20 mouse cellular contexts compared by ENCODE assay signal in genomic region chr2:103975904-103976303, GRCm38 (mm10). TPM values are rescaled to one million over a fixed set of nuclear protein-coding genes. Genes with fewer than 3 reads are reported as not detected.
A peak's percentile ranks its signal among the peaks of the same experiment; 100 is the strongest.
DNase-seq lines count a peak whose midpoint lies in the region; ATAC-seq lines count a peak whose summit lies in the region.
"Had no signal": no experiment of that assay in that cellular context is flagged by ENCODE, and none has a peak within 500 bp of the region (broad histone marks: within the 10 kb centered on the region; RNA-seq: fewer than 3 reads in every experiment).

No protein-coding gene starts in this region.

- no peaks in the 10 kb centered on the region for H3K27me3 ChIP-seq in liver, embryonic 13.5 days
- H3K27me3 ChIP-seq in liver, embryonic 11.5 days (replicated peaks; ENCODE audit: control insufficient read depth, insufficient read depth, low read length): peaks cover 3% of the 10 kb centered on the region; the same call in 1 of the 2 replicates
- H3K27me3 ChIP-seq in liver, embryonic 15.5 days: no peaks in the 10 kb centered on the region
- H3K27me3 ChIP-seq: hindbrain, embryonic 15.5 days had no signal

- 61% methylated on average over 7 of the region's 7 CpGs for WGBS in liver, embryonic 13.5 days (ENCODE audit: insufficient replicate concordance)
- 67% methylated on average over 7 of the region's 7 CpGs for WGBS in liver, embryonic 11.5 days
- WGBS in liver, embryonic 15.5 days (ENCODE audit: insufficient replicate concordance): 60% methylated on average over 7 of the region's 7 CpGs

- H3K4me3 ChIP-seq in liver, embryonic 13.5 days (replicated peaks): no peak overlapping the region
- no peak overlapping the region for H3K4me3 ChIP-seq in liver, embryonic 11.5 days (ENCODE audit: low read depth, low read length)
- H3K4me3 ChIP-seq in liver, embryonic 15.5 days (replicated peaks): no peak overlapping the region
- H3K4me3 ChIP-seq: embryonic facial prominence, embryonic 13.5 days; forebrain, embryonic 13.5 days; gastrocnemius, adult 2 months; heart, embryonic 15.5 days; hindbrain, embryonic 15.5 days had no signal

- H3K36me3 ChIP-seq in liver, embryonic 13.5 days: peaks cover 99% of the 10 kb centered on the region
- H3K36me3 ChIP-seq in liver, embryonic 11.5 days (ENCODE audit: control insufficient read depth, insufficient read depth, low read length): peaks cover 24% of the 10 kb centered on the region
- peaks cover 99% of the 10 kb centered on the region for H3K36me3 ChIP-seq in liver, embryonic 15.5 days (replicated peaks)
- H3K36me3 ChIP-seq: embryonic facial prominence, embryonic 13.5 days; heart, embryonic 15.5 days; hindbrain, embryonic 15.5 days had no signal

- no peak overlapping the region for H3K9ac ChIP-seq in liver, embryonic 13.5 days
- H3K9ac ChIP-seq in liver, embryonic 11.5 days (ENCODE audit: low read depth, low read length): no peak overlapping the region
- no peak overlapping the region for H3K9ac ChIP-seq in liver, embryonic 15.5 days
- H3K9ac ChIP-seq: embryonic facial prominence, embryonic 13.5 days; forebrain, embryonic 13.5 days; heart, embryonic 15.5 days; hindbrain, embryonic 15.5 days had no signal

- no peak for DNase-seq in liver, embryonic 13.5 days
- no peak for DNase-seq in liver, embryonic 11.5 days (ENCODE audit: low spot score)
- DNase-seq in cerebellum, postnatal 14 days: no peak
- no peak for DNase-seq in cerebellum, adult 9-11 months
- no peak for DNase-seq in right cerebral cortex, postnatal 25 days
- DNase-seq: adrenal gland, adult 2 months; adrenal gland, postnatal 25 days; cerebellum, adult 2 months; cerebellum, postnatal 25 days; gastrocnemius, adult 2 months; gastrocnemius, postnatal 25 days; heart, adult 18-20 months; heart, postnatal 14 days had no signal

- 0 out of 2 replicates have a peak, but pooled peaks have one; percentile 13 for ATAC-seq in liver, embryonic 13.5 days (ENCODE audit: low read depth)
- no peak for ATAC-seq in liver, embryonic 11.5 days (replicated peaks; ENCODE audit: low FRiP score)
- ATAC-seq in liver, embryonic 15.5 days (ENCODE audit: insufficient read depth): no peak
- ATAC-seq in megakaryocyte progenitor cell, adult 5-6 weeks (replicated peaks; ENCODE audit: poor library complexity): peak; percentile 40
- ATAC-seq: forebrain, embryonic 13.5 days had no signal

- no peak overlapping the region; the same call in 1 of the 2 replicates for H3K27ac ChIP-seq in liver, embryonic 13.5 days
- H3K27ac ChIP-seq in liver, embryonic 11.5 days (ENCODE audit: low read depth, low read length): no peak overlapping the region
- H3K27ac ChIP-seq in liver, embryonic 15.5 days (replicated peaks): peak overlapping the region; percentile 26; the same call in 1 of the 2 replicates
- H3K27ac ChIP-seq: embryonic facial prominence, embryonic 13.5 days; forebrain, embryonic 13.5 days; gastrocnemius, adult 2 months; heart, embryonic 15.5 days; hindbrain, embryonic 15.5 days had no signal

- no peaks in the 10 kb centered on the region for H3K9me3 ChIP-seq in liver, embryonic 13.5 days (replicated peaks)
- H3K9me3 ChIP-seq in liver, embryonic 11.5 days (ENCODE audit: control insufficient read depth, low read length): no peaks in the 10 kb centered on the region
- H3K9me3 ChIP-seq in liver, embryonic 15.5 days (replicated peaks): no peaks in the 10 kb centered on the region
- H3K9me3 ChIP-seq: embryonic facial prominence, embryonic 13.5 days; forebrain, embryonic 13.5 days; heart, embryonic 15.5 days; hindbrain, embryonic 15.5 days had no signal

- H3K4me2 ChIP-seq in liver, embryonic 13.5 days: no peak overlapping the region
- no peak overlapping the region for H3K4me2 ChIP-seq in liver, embryonic 11.5 days
- no peak overlapping the region for H3K4me2 ChIP-seq in liver, embryonic 15.5 days
- H3K4me2 ChIP-seq: embryonic facial prominence, embryonic 13.5 days; forebrain, embryonic 13.5 days; heart, embryonic 11.5 days; heart, embryonic 15.5 days; hindbrain, embryonic 15.5 days had no signal

- peaks cover 74% of the 10 kb centered on the region for H3K4me1 ChIP-seq in liver, embryonic 13.5 days (replicated peaks)
- H3K4me1 ChIP-seq in liver, embryonic 11.5 days (replicated peaks; ENCODE audit: control insufficient read depth, insufficient read depth, low read length): peaks cover 11% of the 10 kb centered on the region
- peaks cover 78% of the 10 kb centered on the region for H3K4me1 ChIP-seq in liver, embryonic 15.5 days (replicated peaks)

RNA-seq across cellular contexts. Expression of gene Lmo2, which starts 18.1 kb away (rescaled TPM):
- 156 and 167 TPM in 2 replicates for polyA plus RNA-seq in liver, embryonic 13.5 days (2015; fragmentation: Nextera tagmentation; extraction: Ambion mirVana)
- 185 and 191 TPM in 2 replicates for polyA plus RNA-seq in liver, embryonic 11.5 days (2014; fragmentation: Nextera tagmentation; extraction: Ambion mirVana)
- polyA plus RNA-seq in liver, embryonic 15.5 days (2015; fragmentation: Nextera tagmentation; extraction: Ambion mirVana): 148 and 156 TPM in 2 replicates
- 427 and 476 TPM in 2 replicates for total RNA-seq in megakaryocyte progenitor cell, adult 5-6 weeks (2015)
- total RNA-seq in megakaryocyte progenitor cell, adult 5-6 weeks (2017): 226 and 286 TPM in 2 replicates

RNA-seq across cellular contexts. Expression of gene Fbxo3, which starts 51.6 kb away (rescaled TPM):
- 50.2 and 61.5 TPM in 2 replicates for polyA plus RNA-seq in liver, embryonic 13.5 days (2015; fragmentation: Nextera tagmentation; extraction: Ambion mirVana)
- 75.0 and 85.9 TPM in 2 replicates for polyA plus RNA-seq in liver, embryonic 11.5 days (2014; fragmentation: Nextera tagmentation; extraction: Ambion mirVana)
- polyA plus RNA-seq in liver, embryonic 15.5 days (2015; fragmentation: Nextera tagmentation; extraction: Ambion mirVana): 46.4 and 50.0 TPM in 2 replicates
- total RNA-seq in megakaryocyte progenitor cell, adult 5-6 weeks (2015): 64.8 and 74.2 TPM in 2 replicates
- 61.5 and 70.9 TPM in 2 replicates for total RNA-seq in megakaryocyte progenitor cell, adult 5-6 weeks (2017)

RNA-seq across cellular contexts. Expression of gene 4931422A03Rik, which starts 52.3 kb away (rescaled TPM):
- polyA plus RNA-seq in liver, embryonic 13.5 days (2015; fragmentation: Nextera tagmentation; extraction: Ambion mirVana): 0.99 and 1.3 TPM in 2 replicates
- 3.2 and 3.5 TPM in 2 replicates for polyA plus RNA-seq in liver, embryonic 11.5 days (2014; fragmentation: Nextera tagmentation; extraction: Ambion mirVana)
- 1.4 and 1.7 TPM in 2 replicates for polyA plus RNA-seq in liver, embryonic 15.5 days (2015; fragmentation: Nextera tagmentation; extraction: Ambion mirVana)
- 1.0 and 2.2 TPM in 2 replicates for total RNA-seq in megakaryocyte progenitor cell, adult 5-6 weeks (2015)
- total RNA-seq in megakaryocyte progenitor cell, adult 5-6 weeks (2017): 0.17 TPM in 1 of 2 replicates, not detected in the other
- total RNA-seq: adrenal gland, adult 2 months; adrenal gland, postnatal 25 days; gastrocnemius, adult 2 months; gastrocnemius, postnatal 25 days; heart, adult 18-20 months; heart, postnatal 14 days had no signal
- polyA plus RNA-seq: adrenal gland, adult 2 months; cerebellum, adult 2 months had no signal

Comparison
In these comparisons a context has a peak if more than half of its experiments do, and no peak if none do; other contexts are left out.
1. ATAC-seq: peak in liver, embryonic 13.5 days (single experiment) and megakaryocyte progenitor cell, adult 5-6 weeks (single experiment); none in liver, embryonic 11.5 days (single experiment) and liver, embryonic 15.5 days (single experiment).